Mouse (Mus musculus) monocyte, adult 5-6 weeks (primary cell): ENCODE results near the gene Tuba1c. TPM values are rescaled to one million over a fixed set of nuclear protein-coding genes. Genes with fewer than 3 reads are reported as not detected.

Experiments
- ATAC-seq: fragments of 153-309, 156-312 bp; replicated peaks from 2 replicates; pipeline ENCODE4 v1.8.0; 2017; ENCODE audit warnings: mild to moderate bottlenecking; ENCODE audit not compliant: low TSS enrichment, insufficient number of reproducible peaks, severe bottlenecking, poor library complexity, low FRiP score
- total RNA-seq: library from RNA; stranded (forward); fragments of 200-1000, 200-491, 200-594 nt; gene quantifications from 3 replicates; pipeline ENCODE4 v1.2.3, GENCODE M21; 2017

The Tuba1c gene
- total RNA-seq, 1 experiment from 2014 or later = 116 TPM

DNA sequence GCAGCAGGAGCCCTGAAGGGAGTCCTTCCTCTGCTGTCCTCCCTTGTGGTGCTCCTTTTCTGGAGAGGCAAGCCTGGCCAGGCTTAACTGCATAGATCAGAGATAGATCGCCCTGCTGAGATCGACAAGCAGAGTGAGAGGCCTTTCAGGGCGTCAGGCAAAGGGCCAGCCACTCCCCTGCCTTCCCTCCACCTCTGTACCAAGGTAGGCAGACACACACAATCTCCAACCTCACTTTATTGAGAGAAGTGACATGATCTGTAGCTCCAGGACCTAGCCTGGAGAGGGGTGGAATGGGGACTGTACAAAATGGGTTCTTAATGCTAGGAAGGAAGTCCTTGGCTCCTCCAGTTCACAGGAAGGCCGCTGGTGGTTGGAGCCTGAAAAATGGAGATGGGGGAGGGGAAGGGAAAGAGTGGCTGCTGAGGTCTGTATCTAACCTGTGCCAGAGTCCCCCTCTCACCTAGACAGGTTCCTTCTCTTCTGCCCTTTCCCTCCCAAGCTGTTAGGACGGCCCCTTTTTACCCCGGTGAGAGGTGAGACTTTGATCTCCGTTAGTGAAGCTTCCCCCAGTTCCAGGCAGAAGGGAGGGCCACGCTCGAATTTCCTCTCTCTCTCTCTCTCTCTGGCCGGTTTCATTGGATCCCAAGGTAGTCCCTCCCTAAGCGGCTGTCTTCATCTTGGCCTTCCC, 54.3 kb downstream of the Tuba1c start:
- ATAC-seq = no peak

GRCm38 (mm10) chr15:99084618-99085017, 54.9 kb downstream of the Tuba1c start:
- ATAC-seq = no peak

GRCm38 (mm10) chr15:99085997-99086396, 56.3 kb downstream of the Tuba1c start:
- ATAC-seq = no peak

DNA sequence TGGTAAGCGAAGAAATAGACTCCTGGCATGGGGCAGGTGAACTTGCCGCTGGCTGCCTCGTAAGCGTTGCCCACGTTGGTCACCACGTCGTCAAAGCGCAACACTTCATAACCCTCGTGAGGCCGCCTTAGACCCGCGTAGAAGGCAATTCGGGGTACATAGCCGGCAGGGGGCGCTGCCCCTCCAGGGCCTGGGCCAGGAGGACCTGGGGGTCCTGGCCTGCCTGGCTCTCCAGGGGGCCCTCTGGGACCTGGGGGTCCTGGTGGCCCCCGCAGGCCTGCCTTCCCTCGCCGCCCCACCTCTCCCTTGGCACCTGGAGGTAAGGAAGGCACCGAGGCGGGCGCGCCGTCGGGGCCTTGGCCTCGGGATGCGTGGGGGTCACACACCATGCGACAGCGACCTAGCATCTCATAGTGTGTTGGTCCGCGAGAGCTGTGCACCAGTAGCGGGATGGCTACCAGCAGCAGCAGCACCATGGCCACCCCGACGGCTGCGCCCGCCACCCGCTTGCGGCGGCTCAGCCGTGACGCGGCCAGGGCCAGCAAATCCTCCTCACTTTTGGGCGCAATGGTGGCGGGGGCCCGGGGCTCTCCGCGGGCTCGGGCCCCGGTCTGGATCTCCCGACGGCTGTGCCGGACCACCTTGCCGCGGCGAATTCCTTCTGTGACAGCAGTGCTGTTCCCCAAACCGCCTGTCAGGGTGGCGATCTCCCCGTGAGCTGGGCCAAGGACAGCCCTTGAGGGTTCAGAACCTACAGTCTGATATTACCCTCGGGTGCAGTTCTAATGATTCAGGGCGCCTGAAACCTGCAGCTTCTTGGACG, 57.8 kb downstream of the Tuba1c start, which contains the start of gene C1ql4:
C1ql4 (minus strand) TSS at position 565 of the 823 bp plus-strand sequence.
- ATAC-seq = no peak

Other genes starting within 250 kb of the Tuba1c start
- not detected in 3 replicates for gene Wnt1, start 240.0 kb upstream of the Tuba1c start, total RNA-seq
- gene Ddn, start 220.4 kb upstream of the Tuba1c start, total RNA-seq = not detected in 3 replicates
- gene Prkag1, start 198.4 kb upstream of the Tuba1c start, total RNA-seq = 128 to 132 TPM (median 132 TPM) in 3 replicates
- 39.4 to 138 TPM (median 45.1 TPM) in 3 replicates for gene Kmt2d, start 158.7 kb upstream of the Tuba1c start, total RNA-seq
- gene Rhebl1, start 135.4 kb upstream of the Tuba1c start, total RNA-seq = 6.0 to 15.1 TPM (median 14.2 TPM) in 3 replicates
- gene Dhh, start 131.4 kb upstream of the Tuba1c start, total RNA-seq = 0.19 TPM in 1 of 3 replicates, not detected in the others
- gene Lmbr1l, start 111.7 kb upstream of the Tuba1c start, total RNA-seq = 54.7 to 97.4 TPM (median 92.2 TPM) in 3 replicates
- 86.5 to 154 TPM (median 137 TPM) in 3 replicates for gene Tuba1b, start 95.3 kb upstream of the Tuba1c start, total RNA-seq
- gene Gm49450, start 76.3 kb upstream of the Tuba1c start, total RNA-seq = 12.2 to 56.4 TPM in 2 of 3 replicates, not detected in the other
- 79.8 to 96.7 TPM (median 88.2 TPM) in 3 replicates for gene Tuba1a, start 76.2 kb upstream of the Tuba1c start, total RNA-seq
- 1.1 TPM in 1 of 3 replicates, not detected in the others for gene Prph, start 25.3 kb downstream of the Tuba1c start, total RNA-seq
- 2.3 to 3.6 TPM in 2 of 3 replicates, not detected in the other for gene Troap, start 44.7 kb downstream of the Tuba1c start, total RNA-seq
- not detected in 3 replicates for gene C1ql4, start 57.9 kb downstream of the Tuba1c start, total RNA-seq
- gene Dnajc22, start 63.3 kb downstream of the Tuba1c start, total RNA-seq = not detected in 3 replicates
- gene Spats2, start 96.0 kb downstream of the Tuba1c start, total RNA-seq = not detected in 3 replicates
- not detected in 3 replicates for gene Kcnh3, start 195.0 kb downstream of the Tuba1c start, total RNA-seq
- 41.0 to 47.6 TPM (median 47.0 TPM) in 3 replicates for gene Mcrs1, start 222.1 kb downstream of the Tuba1c start, total RNA-seq